ENCODE assay signal across 8 mouse cellular contexts in the genomic region with DNA sequence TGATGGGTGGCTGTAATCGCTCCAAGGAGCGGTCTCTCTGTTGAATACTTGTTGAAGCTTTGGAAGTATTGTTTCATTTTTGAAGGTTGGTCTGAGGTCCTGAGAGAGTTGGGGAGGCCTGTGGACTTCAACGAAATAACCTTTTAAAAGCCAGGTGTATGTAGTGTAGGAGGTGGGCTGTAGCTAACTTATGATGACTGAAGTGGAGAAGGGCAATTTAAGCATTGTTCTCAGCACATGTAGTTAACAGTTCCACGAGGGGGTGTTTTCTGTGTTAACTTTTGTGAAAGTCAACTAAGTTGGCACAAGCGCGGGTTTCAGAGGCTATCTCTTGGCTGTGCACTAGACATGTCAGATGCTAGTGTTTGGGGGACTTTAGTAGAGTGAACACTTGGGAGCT. TPM values are rescaled to one million over a fixed set of nuclear protein-coding genes. Genes with fewer than 3 reads are reported as not detected.
A peak's percentile ranks its signal among the peaks of the same experiment; 100 is the strongest.
DNase-seq lines count a peak whose midpoint lies in the region; ATAC-seq lines count a peak whose summit lies in the region.

No protein-coding gene starts in this region.

- H3K4me2 ChIP-seq in lung, embryonic 16.5 days (ENCODE audit: low read depth, low read length) = peak overlapping the region; percentile 68
- H3K4me2 ChIP-seq in embryonic facial prominence, embryonic 15.5 days (replicated peaks) = peak overlapping the region; percentile 58
- H3K4me2 ChIP-seq in intestine, embryonic 15.5 days (replicated peaks) = peak overlapping the region; percentile 65
- H3K4me2 ChIP-seq in neural tube, embryonic 13.5 days = peak overlapping the region; percentile 66

- no peaks in the 10 kb centered on the region for H3K36me3 ChIP-seq in lung, embryonic 16.5 days (ENCODE audit: control insufficient read depth, insufficient read depth, low read length)
- H3K36me3 ChIP-seq in embryonic facial prominence, embryonic 15.5 days = no peaks in the 10 kb centered on the region
- H3K36me3 ChIP-seq in intestine, embryonic 15.5 days = no peaks in the 10 kb centered on the region
- H3K36me3 ChIP-seq in neural tube, embryonic 13.5 days = no peaks in the 10 kb centered on the region

- H3K27ac ChIP-seq in lung, embryonic 16.5 days (ENCODE audit: low read length) = no peak overlapping the region
- H3K27ac ChIP-seq in embryonic facial prominence, embryonic 15.5 days (replicated peaks) = no peak overlapping the region
- no peak overlapping the region for H3K27ac ChIP-seq in intestine, embryonic 15.5 days
- no peak overlapping the region for H3K27ac ChIP-seq in neural tube, embryonic 13.5 days (replicated peaks)

- no peaks in the 10 kb centered on the region for H3K9me3 ChIP-seq in lung, embryonic 16.5 days (ENCODE audit: control insufficient read depth, low read length)
- no peaks in the 10 kb centered on the region for H3K9me3 ChIP-seq in embryonic facial prominence, embryonic 15.5 days (replicated peaks)
- H3K9me3 ChIP-seq in intestine, embryonic 15.5 days = no peaks in the 10 kb centered on the region
- H3K9me3 ChIP-seq in neural tube, embryonic 13.5 days = no peaks in the 10 kb centered on the region

- 41% methylated on average over 6 of the region's 6 CpGs for WGBS in lung, embryonic 16.5 days
- 52% methylated on average over 6 of the region's 6 CpGs for WGBS in embryonic facial prominence, embryonic 15.5 days
- 46% methylated on average over 6 of the region's 6 CpGs for WGBS in intestine, embryonic 15.5 days
- 54% methylated on average over 6 of the region's 6 CpGs for WGBS in neural tube, embryonic 13.5 days

- peaks cover 12% of the 10 kb centered on the region for H3K4me1 ChIP-seq in lung, embryonic 16.5 days (replicated peaks; ENCODE audit: control insufficient read depth, insufficient read depth, low read length)
- peaks cover 9% of the 10 kb centered on the region for H3K4me1 ChIP-seq in embryonic facial prominence, embryonic 15.5 days
- H3K4me1 ChIP-seq in intestine, embryonic 15.5 days (replicated peaks) = 0 out of 2 replicates have a peak, but pooled peaks cover 4% of the 10 kb centered on the region
- H3K4me1 ChIP-seq in neural tube, embryonic 13.5 days (replicated peaks) = peaks cover 24% of the 10 kb centered on the region

- ATAC-seq in lung, embryonic 16.5 days (ENCODE audit: low read depth) = no peak
- no peak for ATAC-seq in embryonic facial prominence, embryonic 15.5 days (ENCODE audit: insufficient number of reproducible peaks, low FRiP score, low TSS enrichment, low read depth)
- no peak for ATAC-seq in intestine, embryonic 15.5 days
- no peak for ATAC-seq in neural tube, embryonic 13.5 days (ENCODE audit: low read depth)

- H3K4me3 ChIP-seq in lung, embryonic 16.5 days (ENCODE audit: low read length) = peak overlapping the region; percentile 77
- peak overlapping the region; percentile 89 for H3K4me3 ChIP-seq in embryonic facial prominence, embryonic 15.5 days (replicated peaks)
- H3K4me3 ChIP-seq in intestine, embryonic 15.5 days (replicated peaks) = peak overlapping the region; percentile 97
- peak overlapping the region; percentile 93 for H3K4me3 ChIP-seq in neural tube, embryonic 13.5 days

- no peaks in the 10 kb centered on the region for H3K27me3 ChIP-seq in lung, embryonic 16.5 days (ENCODE audit: control insufficient read depth, insufficient read depth, low read depth, low read length)
- no peaks in the 10 kb centered on the region for H3K27me3 ChIP-seq in embryonic facial prominence, embryonic 15.5 days
- no peaks in the 10 kb centered on the region for H3K27me3 ChIP-seq in intestine, embryonic 15.5 days (replicated peaks)
- H3K27me3 ChIP-seq in neural tube, embryonic 13.5 days = no peaks in the 10 kb centered on the region

- no peak for DNase-seq in lung, postnatal 10 days
- no peak for DNase-seq in right cerebral cortex, postnatal 36 days (ENCODE audit: low spot score in 2 of 2)
- DNase-seq in spleen, postnatal 14 days (ENCODE audit: low spot score in 2 of 2) = no peak
- DNase-seq in urinary bladder, postnatal 14 days (ENCODE audit: low spot score) = no peak

- peak overlapping the region; percentile 87 for H3K9ac ChIP-seq in lung, embryonic 16.5 days (ENCODE audit: low read length)
- H3K9ac ChIP-seq in embryonic facial prominence, embryonic 15.5 days = peak overlapping the region; percentile 88; the same call in 1 of the 2 replicates
- H3K9ac ChIP-seq in intestine, embryonic 15.5 days = peak overlapping the region; percentile 91; the same call in 1 of the 2 replicates
- peak overlapping the region; percentile 96 for H3K9ac ChIP-seq in neural tube, embryonic 13.5 days

RNA-seq across cellular contexts. Expression of a gene that starts 1.3 kb away (rescaled TPM):
- 32.0 and 32.1 TPM in 2 replicates for polyA plus RNA-seq in lung, embryonic 16.5 days (2015; fragmentation: Nextera tagmentation; extraction: Ambion mirVana)
- 25.6 and 27.4 TPM in 2 replicates for polyA plus RNA-seq in embryonic facial prominence, embryonic 15.5 days (2015; fragmentation: Nextera tagmentation; extraction: Ambion mirVana)
- polyA plus RNA-seq in intestine, embryonic 15.5 days (2015; fragmentation: Nextera tagmentation; extraction: Ambion mirVana) = 22.2 and 25.3 TPM in 2 replicates
- polyA plus RNA-seq in neural tube, embryonic 13.5 days (2015; fragmentation: Nextera tagmentation; extraction: Ambion mirVana) = 28.7 and 30.9 TPM in 2 replicates

RNA-seq across cellular contexts. Expression of a gene that starts 8.9 kb away (rescaled TPM):
- polyA plus RNA-seq in lung, embryonic 16.5 days (2015; fragmentation: Nextera tagmentation; extraction: Ambion mirVana) = 36.0 and 42.0 TPM in 2 replicates
- 41.0 and 41.4 TPM in 2 replicates for polyA plus RNA-seq in embryonic facial prominence, embryonic 15.5 days (2015; fragmentation: Nextera tagmentation; extraction: Ambion mirVana)
- 34.4 and 38.3 TPM in 2 replicates for polyA plus RNA-seq in intestine, embryonic 15.5 days (2015; fragmentation: Nextera tagmentation; extraction: Ambion mirVana)
- 32.6 and 38.6 TPM in 2 replicates for polyA plus RNA-seq in neural tube, embryonic 13.5 days (2015; fragmentation: Nextera tagmentation; extraction: Ambion mirVana)
